Mouse (Mus musculus) lung, embryonic 16.5 days (tissue): ENCODE data around the gene Rgl3. TPM values are rescaled to one million over a fixed set of nuclear protein-coding genes. Genes with fewer than 3 reads are reported as not detected.

Source experiments
- ATAC-seq: fragments of 200-750 bp; cut with Nextera tagmentation; 2 replicates; pipeline ENCODE4 v1.8.0; 2017; ENCODE audit warnings: low read depth, mild to moderate bottlenecking, moderate library complexity
- H3K27ac ChIP-seq: fragments of 300-500 bp; sonication (generic); 2 replicates; pipeline ENCODE4 v1.5.1; 2014; ENCODE audit warnings: mild to moderate bottlenecking, control low read depth, low read length
- H3K27me3 ChIP-seq: fragments of 300-500 bp; sonication (generic); 2 replicates; pipeline ENCODE4 v1.6.1; 2014; ENCODE audit warnings: low read depth, low read length, mixed read lengths; ENCODE audit not compliant: control insufficient read depth, insufficient read depth
- H3K36me3 ChIP-seq: fragments of 300-500 bp; sonication (generic); 2 replicates; pipeline ENCODE4 v1.6.1; 2014; ENCODE audit warnings: low read length; ENCODE audit not compliant: control insufficient read depth, insufficient read depth
- H3K4me1 ChIP-seq: fragments of 300-500 bp; sonication (generic); replicated peaks from 2 replicates; pipeline ENCODE4 v1.6.1; 2014; ENCODE audit warnings: low read length, mixed read lengths; ENCODE audit not compliant: control insufficient read depth, insufficient read depth
- H3K4me2 ChIP-seq: fragments of 300-500 bp; sonication (generic); 2 replicates; pipeline ENCODE4 v1.6.1; 2014; ENCODE audit warnings: low read depth, low read length, control low read depth
- H3K4me3 ChIP-seq: fragments of 300-500 bp; sonication (generic); 2 replicates; pipeline ENCODE4 v1.5.1; 2014; ENCODE audit warnings: mild to moderate bottlenecking, low read length, control low read depth
- H3K9ac ChIP-seq: fragments of 300-500 bp; sonication (generic); 2 replicates; pipeline ENCODE4 v1.6.1; 2014; ENCODE audit warnings: low read length, control low read depth
- H3K9me3 ChIP-seq: fragments of 300-500 bp; sonication (generic); 2 replicates; pipeline ENCODE4 v1.6.1; 2016; ENCODE audit warnings: low read length; ENCODE audit not compliant: control insufficient read depth
- WGBS: fragments of 180-500 bp; shearing (Covaris S2); extraction: QIAGEN DNeasy Blood & Tissue Kit; methylation state at CpG from one replicate; pipeline ENCODE4 v1.1.7; 2014; 5-methylcytosine and 5-hydroxymethylcytosine counted together
- polyA plus RNA-seq: library from polyadenylated mRNA; unstranded; fragments of >200 nt; fragmentation: Nextera tagmentation; extraction: Ambion mirVana; gene quantifications from 2 replicates; pipeline ENCODE4 v1.2.1, GENCODE M21; 2015

The Rgl3 gene
- polyA plus RNA-seq, 1 experiment from 2014 or later, result 8.8 TPM

- no peaks in the 10 kb centered on the region for H3K9me3 ChIP-seq
- H3K4me3 ChIP-seq, result peak overlapping the region; percentile 56
- ATAC-seq, result peak; percentile 63
- WGBS, result under 1% methylated on average over 32 of the region's 32 CpGs
- peaks cover 51% of the 10 kb centered on the region for H3K27me3 ChIP-seq
- peak overlapping the region; percentile 77 for H3K4me2 ChIP-seq
- H3K4me1 ChIP-seq, result peaks cover 7% of the 10 kb centered on the region
- no peaks in the 10 kb centered on the region for H3K36me3 ChIP-seq
- no peak overlapping the region for H3K27ac ChIP-seq
- H3K9ac ChIP-seq, result peak overlapping the region; percentile 54
Measured at GRCm38 (mm10) chr9:21988421-21989101, 685 bp downstream of the Rgl3 start.

DNA sequence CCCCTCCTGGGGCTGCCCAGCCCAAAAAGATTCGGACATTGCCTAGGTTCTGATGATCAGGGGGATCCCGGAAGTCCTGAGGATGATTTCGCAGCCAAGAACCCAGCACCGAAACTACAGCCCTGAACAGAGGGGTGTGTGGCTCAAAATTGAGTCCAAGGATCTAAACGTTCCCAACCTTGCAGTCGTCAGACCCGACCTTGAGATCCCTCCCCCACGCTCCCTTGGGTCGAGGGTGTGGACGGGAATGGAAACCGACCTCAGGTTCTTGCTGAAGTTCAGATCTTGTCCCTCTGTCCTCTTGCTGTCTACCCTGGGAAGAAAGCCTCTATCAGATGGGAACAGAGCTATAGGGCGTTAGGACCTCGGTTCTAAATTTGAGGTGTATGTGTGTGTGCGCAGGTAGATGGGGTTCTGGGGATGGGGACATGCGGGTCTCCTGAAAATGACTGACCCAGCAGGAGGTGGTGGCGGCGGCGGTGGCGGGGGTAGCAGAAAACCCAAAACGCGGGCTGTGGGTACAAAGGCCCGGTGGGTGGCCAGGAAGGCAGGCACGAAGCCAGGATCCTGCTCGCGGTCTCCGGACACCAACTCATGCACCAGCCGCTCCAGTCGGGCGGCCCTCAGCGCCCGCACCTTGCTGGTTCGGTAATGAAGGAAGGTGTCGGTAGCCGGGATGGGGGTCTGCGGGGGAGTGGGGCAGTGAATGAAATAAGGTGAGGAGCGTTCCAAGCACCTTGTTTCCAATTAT, 1.5 kb downstream of the Rgl3 start:
- Histone ChIP-seq H3K9ac (no peak overlapping the region), H3K4me2 (peak overlapping the region; percentile 77), H3K36me3 (no peaks in the 10 kb centered on the region), H3K9me3 (no peaks in the 10 kb centered on the region), H3K4me1 (peaks cover 7% of the 10 kb centered on the region), H3K4me3 (peak overlapping the region; percentile 56), H3K27ac (no peak overlapping the region), H3K27me3 (peaks cover 51% of the 10 kb centered on the region)
- WGBS, result 9% methylated on average over 36 of the region's 36 CpGs
- ATAC-seq, result no peak

- Histone ChIP-seq H3K27me3 (peaks cover 18% of the 10 kb centered on the region), H3K4me1 (peaks cover 7% of the 10 kb centered on the region), H3K9ac (no peak overlapping the region), H3K36me3 (no peaks in the 10 kb centered on the region), H3K27ac (no peak overlapping the region), H3K4me3 (no peak overlapping the region), H3K4me2 (no peak overlapping the region), H3K9me3 (no peaks in the 10 kb centered on the region)
- 31% methylated on average over 3 of the region's 3 CpGs for WGBS
- no peak for ATAC-seq
Measured at GRCm38 (mm10) chr9:21983911-21984310, 5.3 kb downstream of the Rgl3 start.

- Histone ChIP-seq H3K9ac (no peak overlapping the region), H3K4me1 (no peaks in the 10 kb centered on the region), H3K27me3 (no peaks in the 10 kb centered on the region), H3K9me3 (no peaks in the 10 kb centered on the region), H3K36me3 (no peaks in the 10 kb centered on the region), H3K4me2 (no peak overlapping the region), H3K27ac (no peak overlapping the region), H3K4me3 (no peak overlapping the region)
- no peak for ATAC-seq
- 80% methylated on average over 4 of the region's 4 CpGs for WGBS
Measured at GRCm38 (mm10) chr9:21978398-21979128, 10.7 kb downstream of the Rgl3 start.

DNA sequence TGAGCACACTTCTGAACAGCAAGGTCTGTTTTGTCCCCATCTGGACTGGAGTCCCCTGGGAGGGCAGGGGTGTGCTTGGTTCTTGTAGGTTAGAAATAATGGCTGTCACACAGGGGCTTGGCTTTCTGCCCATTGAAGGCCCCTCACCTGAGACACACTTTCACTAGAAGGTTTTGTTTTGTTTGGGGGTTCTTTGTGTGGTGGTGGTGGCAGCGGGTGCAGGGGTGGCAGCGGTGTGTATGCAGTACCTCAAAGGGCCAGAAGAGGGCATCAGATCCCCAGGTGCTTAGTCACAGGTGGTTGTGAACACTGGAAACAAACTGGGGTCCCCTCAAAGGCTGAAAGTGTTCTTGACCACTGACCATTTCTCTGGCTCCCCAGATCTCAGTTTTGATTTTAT, 11.3 kb downstream of the Rgl3 start:
- WGBS, result 12% methylated on average over 2 of the region's 2 CpGs
- no peak for ATAC-seq
- no peak overlapping the region for H3K4me3 ChIP-seq
- no peaks in the 10 kb centered on the region for H3K4me1 ChIP-seq
- no peaks in the 10 kb centered on the region for H3K36me3 ChIP-seq
- no peaks in the 10 kb centered on the region for H3K27me3 ChIP-seq
- H3K9me3 ChIP-seq, result no peaks in the 10 kb centered on the region
- no peak overlapping the region for H3K9ac ChIP-seq
- H3K27ac ChIP-seq, result no peak overlapping the region
- no peak overlapping the region for H3K4me2 ChIP-seq

GRCm38 (mm10) chr9:21977331-21977730, 11.9 kb downstream of the Rgl3 start:
- Histone ChIP-seq H3K4me3 (no peak overlapping the region), H3K36me3 (no peaks in the 10 kb centered on the region), H3K27ac (no peak overlapping the region), H3K27me3 (no peaks in the 10 kb centered on the region), H3K4me1 (no peaks in the 10 kb centered on the region), H3K9ac (no peak overlapping the region), H3K9me3 (no peaks in the 10 kb centered on the region), H3K4me2 (no peak overlapping the region)
- no peak for ATAC-seq
- 80% methylated on average over 5 of the region's 5 CpGs for WGBS

DNA sequence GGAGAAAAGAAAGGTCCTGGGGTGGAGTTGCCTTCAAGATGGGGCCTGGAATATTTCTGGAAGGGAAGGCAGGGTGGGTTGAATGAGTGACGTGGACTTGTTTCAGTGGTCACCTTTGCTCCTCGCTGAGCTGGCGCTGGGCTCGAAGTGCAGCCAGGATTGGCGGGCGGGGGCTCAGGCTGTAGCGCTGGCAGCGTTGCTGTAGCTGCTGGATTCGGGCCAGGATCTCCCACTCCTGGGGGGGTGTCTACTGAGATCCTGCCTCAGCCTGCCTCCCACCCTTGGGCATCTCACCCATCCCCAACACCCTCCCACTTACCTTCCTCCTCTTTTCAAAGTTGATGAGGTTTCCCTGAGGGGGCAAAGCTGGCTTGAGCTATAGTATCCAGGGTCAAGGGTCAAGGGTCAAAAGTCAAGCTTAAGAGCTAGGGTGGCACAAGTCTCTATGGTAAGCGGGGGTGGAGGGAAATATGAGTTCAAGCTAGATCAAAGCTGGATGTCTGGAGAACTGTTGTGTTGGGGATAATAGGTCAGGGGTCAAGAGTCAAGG, 12.5 kb downstream of the Rgl3 start:
- no peak for ATAC-seq
- H3K9me3 ChIP-seq, result no peaks in the 10 kb centered on the region
- H3K4me3 ChIP-seq, result no peak overlapping the region
- no peaks in the 10 kb centered on the region for H3K27me3 ChIP-seq
- no peak overlapping the region for H3K9ac ChIP-seq
- WGBS, result 74% methylated on average over 10 of the region's 10 CpGs
- no peak overlapping the region for H3K4me2 ChIP-seq
- H3K36me3 ChIP-seq, result no peaks in the 10 kb centered on the region
- no peak overlapping the region for H3K27ac ChIP-seq
- no peaks in the 10 kb centered on the region for H3K4me1 ChIP-seq

DNA sequence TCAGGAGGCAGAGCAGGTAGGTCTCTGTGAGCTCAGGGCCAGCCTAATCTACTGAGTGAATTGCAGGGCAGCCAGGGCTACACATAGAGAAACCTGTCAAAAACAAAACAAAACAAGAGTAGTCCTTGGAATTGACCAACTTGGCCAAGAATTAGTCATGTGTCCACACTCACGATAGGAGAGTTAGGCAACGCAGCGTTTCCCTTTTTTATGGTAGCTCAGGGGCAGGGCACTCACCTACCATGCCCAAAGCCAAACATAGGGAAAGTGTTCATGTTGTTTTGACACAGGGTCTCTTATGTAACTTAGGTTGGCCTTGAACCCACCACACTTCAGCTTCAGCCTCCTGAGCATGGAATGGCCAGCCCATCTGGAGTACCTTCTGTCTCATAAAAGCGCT, 19.9 kb downstream of the Rgl3 start:
- ATAC-seq, result no peak
- no peak overlapping the region for H3K4me2 ChIP-seq
- no peaks in the 10 kb centered on the region for H3K36me3 ChIP-seq
- no peaks in the 10 kb centered on the region for H3K4me1 ChIP-seq
- no peaks in the 10 kb centered on the region for H3K9me3 ChIP-seq
- H3K27me3 ChIP-seq, result no peaks in the 10 kb centered on the region
- WGBS, result 84% methylated on average over 4 of the region's 4 CpGs
- no peak overlapping the region for H3K27ac ChIP-seq
- H3K4me3 ChIP-seq, result no peak overlapping the region
- no peak overlapping the region for H3K9ac ChIP-seq

GRCm38 (mm10) chr9:21968883-21969282, 20.4 kb downstream of the Rgl3 start:
- H3K9ac ChIP-seq, result no peak overlapping the region
- H3K27me3 ChIP-seq, result no peaks in the 10 kb centered on the region; the same call in 1 of the 2 replicates
- no peaks in the 10 kb centered on the region for H3K9me3 ChIP-seq
- no peaks in the 10 kb centered on the region for H3K4me1 ChIP-seq
- WGBS, result 31% methylated on average over 6 of the region's 6 CpGs
- no peaks in the 10 kb centered on the region for H3K36me3 ChIP-seq
- ATAC-seq, result no peak
- no peak overlapping the region for H3K27ac ChIP-seq
- H3K4me2 ChIP-seq, result no peak overlapping the region
- H3K4me3 ChIP-seq, result no peak overlapping the region
